Mouse (Mus musculus): ENCODE results near the gene Rmdn2. TPM values are rescaled to one million over a fixed set of nuclear protein-coding genes. Genes with fewer than 3 reads are reported as not detected.

Gene Rmdn2
- polyA plus RNA-seq, 1 experiment, result 11.2 TPM

DNA sequence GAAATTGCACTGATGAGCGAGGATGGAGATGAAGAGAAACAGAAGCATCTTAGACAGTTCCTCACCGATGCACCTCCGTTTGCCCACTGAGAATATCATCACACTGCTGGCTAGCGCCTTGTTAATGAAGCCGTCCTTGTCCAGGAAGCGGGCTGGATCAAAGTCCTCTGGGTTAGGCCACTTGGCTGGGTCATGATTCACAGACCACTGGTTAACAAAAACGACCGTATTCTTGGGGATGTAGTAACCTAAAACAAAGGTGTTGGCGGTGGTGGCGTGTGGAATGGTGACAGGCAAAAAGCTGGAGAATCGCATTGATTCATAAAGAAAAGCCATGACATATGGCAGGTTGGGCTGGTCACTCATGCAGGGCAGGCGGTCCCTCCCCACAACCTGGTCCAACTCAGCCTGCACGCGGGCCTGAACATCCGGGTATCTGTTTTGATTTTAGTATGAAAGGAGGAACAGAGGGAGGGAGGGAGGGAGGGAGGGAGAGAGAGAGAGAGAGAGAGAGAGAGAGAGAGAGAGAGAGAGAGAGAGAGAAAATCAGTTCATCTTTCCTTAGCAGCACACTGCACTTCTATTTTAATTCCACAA, 98.7 kb downstream of the Rmdn2 start:
- peaks cover 4% of the 10 kb centered on the region; the same call in 1 of the 2 replicates for H3K4me1 ChIP-seq (ENCODE audit: control insufficient read depth, insufficient read depth, low read length)
- H3K27me3 ChIP-seq (ENCODE audit: control insufficient read depth, insufficient read depth, low read length), result peaks cover 1% of the 10 kb centered on the region; the same call in 1 of the 2 replicates
- 26% methylated on average over 15 of the region's 15 CpGs for WGBS
- no peak overlapping the region for H3K27ac ChIP-seq (ENCODE audit: insufficient read depth, low read length)
- H3K4me3 ChIP-seq (replicated peaks; ENCODE audit: insufficient read depth, low read depth, low read length), result no peak overlapping the region
- TF ChIP-seq POLR2A (IDR thresholded peaks at IDR 0.05; ENCODE audit: borderline replicate concordance, insufficient read depth, low read length) (no peak), CTCF (IDR thresholded peaks at IDR 0.05; ENCODE audit: borderline replicate concordance, insufficient read depth, low read depth, low read length) (no peak)
- no peak for DNase-seq

DNA sequence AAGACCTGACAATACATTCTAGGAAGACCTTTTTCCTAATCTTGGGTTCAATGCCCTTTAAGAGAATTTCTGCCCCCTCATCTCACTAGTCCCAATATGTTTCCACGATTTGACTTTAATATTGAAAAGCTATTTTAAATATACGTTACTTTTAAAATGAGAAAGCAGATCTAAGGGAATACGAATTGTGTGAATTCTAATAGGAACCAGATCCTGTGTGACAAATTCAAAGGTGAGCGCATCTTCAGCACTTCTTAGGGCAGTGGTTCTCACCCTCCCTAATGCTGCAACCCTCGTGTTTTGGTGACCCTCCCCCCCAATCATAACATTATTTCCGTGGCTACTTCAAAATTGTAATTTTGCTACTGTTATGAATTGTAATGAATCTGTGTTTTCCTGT, 100.3 kb downstream of the Rmdn2 start:
- H3K27ac ChIP-seq (ENCODE audit: insufficient read depth, low read length), result no peak overlapping the region
- H3K4me3 ChIP-seq (replicated peaks; ENCODE audit: insufficient read depth, low read depth, low read length), result no peak overlapping the region
- peaks cover 1% of the 10 kb centered on the region; the same call in 1 of the 2 replicates for H3K27me3 ChIP-seq (ENCODE audit: control insufficient read depth, insufficient read depth, low read length)
- TF ChIP-seq CTCF (IDR thresholded peaks at IDR 0.05; ENCODE audit: borderline replicate concordance, insufficient read depth, low read depth, low read length) (no peak), POLR2A (IDR thresholded peaks at IDR 0.05; ENCODE audit: borderline replicate concordance, insufficient read depth, low read length) (no peak)
- DNase-seq, result no peak
- peaks cover 4% of the 10 kb centered on the region; the same call in 1 of the 2 replicates for H3K4me1 ChIP-seq (ENCODE audit: control insufficient read depth, insufficient read depth, low read length)
- WGBS, result 78% methylated on average over 6 of the region's 6 CpGs

DNA sequence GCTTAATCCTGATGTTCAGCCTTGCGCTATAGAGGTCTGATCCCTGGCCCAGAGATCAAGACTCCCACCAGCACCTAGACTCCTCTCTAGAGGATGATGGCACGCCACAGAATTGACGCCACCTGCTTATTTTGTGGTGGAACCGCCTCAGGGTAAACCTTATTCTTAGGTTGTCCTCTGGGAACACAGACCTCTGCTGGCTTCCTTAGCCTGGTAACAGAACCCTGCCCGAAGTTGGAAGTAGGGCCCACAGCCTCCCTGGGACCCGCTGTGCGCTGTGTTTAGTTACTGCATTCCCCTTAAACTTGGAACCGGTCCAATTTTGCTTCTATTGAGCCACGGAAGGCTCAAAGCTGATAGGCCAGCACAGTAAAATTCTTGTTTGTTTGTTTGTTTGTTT, 100.9 kb downstream of the Rmdn2 start:
- H3K4me1 ChIP-seq (ENCODE audit: control insufficient read depth, insufficient read depth, low read length), result peaks cover 4% of the 10 kb centered on the region; the same call in 1 of the 2 replicates
- no peak overlapping the region for H3K27ac ChIP-seq (ENCODE audit: insufficient read depth, low read length)
- TF ChIP-seq CTCF (IDR thresholded peaks at IDR 0.05; ENCODE audit: borderline replicate concordance, insufficient read depth, low read depth, low read length) (no peak), POLR2A (IDR thresholded peaks at IDR 0.05; ENCODE audit: borderline replicate concordance, insufficient read depth, low read length) (no peak)
- 47% methylated on average over 9 of the region's 9 CpGs for WGBS
- peaks cover 1% of the 10 kb centered on the region; the same call in 1 of the 2 replicates for H3K27me3 ChIP-seq (ENCODE audit: control insufficient read depth, insufficient read depth, low read length)
- DNase-seq, result no peak
- H3K4me3 ChIP-seq (replicated peaks; ENCODE audit: insufficient read depth, low read depth, low read length), result no peak overlapping the region

DNA sequence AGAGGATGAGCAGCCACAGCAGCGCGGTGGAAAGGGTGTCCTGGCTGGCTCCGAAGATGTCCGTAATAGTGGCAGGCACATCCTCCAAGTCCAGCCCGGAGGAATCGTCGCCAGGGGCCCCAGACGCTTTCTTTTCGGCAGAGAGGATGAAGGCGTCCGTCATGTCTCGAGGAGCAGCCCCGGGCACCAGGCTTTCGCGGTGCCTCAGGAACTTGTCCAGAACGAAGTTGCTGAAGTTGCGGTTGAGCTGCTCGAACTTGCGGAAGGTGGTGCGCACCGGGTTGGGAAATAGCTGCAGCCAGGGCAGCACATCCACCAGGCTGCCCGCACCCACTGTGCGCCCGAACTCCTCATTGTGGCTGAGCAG, 101.6 kb downstream of the Rmdn2 start:
- Histone ChIP-seq H3K4me1 (ENCODE audit: control insufficient read depth, insufficient read depth, low read length) (peaks cover 4% of the 10 kb centered on the region; the same call in 1 of the 2 replicates), H3K27me3 (ENCODE audit: control insufficient read depth, insufficient read depth, low read length) (peaks cover 1% of the 10 kb centered on the region; the same call in 1 of the 2 replicates), H3K27ac (ENCODE audit: insufficient read depth, low read length) (no peak overlapping the region), H3K4me3 (replicated peaks; ENCODE audit: insufficient read depth, low read depth, low read length) (peak overlapping the region; percentile 17)
- DNase-seq, result no peak
- WGBS, result 2% methylated on average over 24 of the region's 24 CpGs
- TF ChIP-seq CTCF (IDR thresholded peaks at IDR 0.05; ENCODE audit: borderline replicate concordance, insufficient read depth, low read depth, low read length) (no peak), POLR2A (IDR thresholded peaks at IDR 0.05; ENCODE audit: borderline replicate concordance, insufficient read depth, low read length) (no peak)

DNA sequence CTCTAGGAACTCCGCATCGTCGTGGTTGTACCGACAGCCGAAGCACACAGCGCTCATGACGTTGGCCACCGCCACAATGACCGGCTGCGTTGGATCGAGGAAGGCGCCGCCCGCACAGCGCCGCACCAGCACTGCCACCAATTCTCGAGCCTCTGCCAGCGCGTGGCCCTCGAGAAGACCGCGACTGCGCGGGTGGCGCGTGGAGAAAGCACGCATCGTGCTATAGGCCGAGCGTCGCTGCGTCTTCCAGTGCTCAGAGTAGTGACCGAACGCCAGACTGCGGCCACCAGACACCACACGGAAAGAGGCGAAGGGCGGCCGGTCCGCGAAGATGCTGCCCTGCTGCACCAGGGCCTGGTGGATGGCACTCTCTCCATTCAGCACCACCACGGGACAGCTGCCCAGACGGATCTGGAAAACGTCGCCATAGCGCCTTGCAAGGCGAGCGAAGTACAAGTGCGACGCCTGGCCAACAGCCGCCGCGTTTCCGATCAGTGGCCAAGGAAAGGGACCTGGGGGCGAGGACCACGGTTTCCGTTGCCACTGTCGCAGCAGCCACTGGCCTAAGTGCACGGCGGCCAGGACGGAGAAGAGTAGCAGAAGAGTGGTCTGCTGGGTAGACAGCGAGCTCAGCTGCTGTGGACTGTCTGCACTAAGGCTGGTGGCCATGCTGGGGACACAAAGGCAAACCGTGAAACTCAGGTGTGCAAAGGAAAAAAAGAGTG, 102.1 kb downstream of the Rmdn2 start:
- peak; percentile 18 to 26 for DNase-seq
- Histone ChIP-seq H3K27ac (ENCODE audit: insufficient read depth, low read length) (no peak overlapping the region), H3K27me3 (ENCODE audit: control insufficient read depth, insufficient read depth, low read length) (peaks cover 1% of the 10 kb centered on the region; the same call in 1 of the 2 replicates), H3K4me3 (replicated peaks; ENCODE audit: insufficient read depth, low read depth, low read length) (peak overlapping the region; percentile 17), H3K4me1 (ENCODE audit: control insufficient read depth, insufficient read depth, low read length) (peaks cover 4% of the 10 kb centered on the region; the same call in 1 of the 2 replicates)
- TF ChIP-seq CTCF (IDR thresholded peaks at IDR 0.05; ENCODE audit: borderline replicate concordance, insufficient read depth, low read depth, low read length) (no peak), POLR2A (IDR thresholded peaks at IDR 0.05; ENCODE audit: borderline replicate concordance, insufficient read depth, low read length) (no peak)
- WGBS, result under 1% methylated on average over 63 of the region's 63 CpGs

DNA sequence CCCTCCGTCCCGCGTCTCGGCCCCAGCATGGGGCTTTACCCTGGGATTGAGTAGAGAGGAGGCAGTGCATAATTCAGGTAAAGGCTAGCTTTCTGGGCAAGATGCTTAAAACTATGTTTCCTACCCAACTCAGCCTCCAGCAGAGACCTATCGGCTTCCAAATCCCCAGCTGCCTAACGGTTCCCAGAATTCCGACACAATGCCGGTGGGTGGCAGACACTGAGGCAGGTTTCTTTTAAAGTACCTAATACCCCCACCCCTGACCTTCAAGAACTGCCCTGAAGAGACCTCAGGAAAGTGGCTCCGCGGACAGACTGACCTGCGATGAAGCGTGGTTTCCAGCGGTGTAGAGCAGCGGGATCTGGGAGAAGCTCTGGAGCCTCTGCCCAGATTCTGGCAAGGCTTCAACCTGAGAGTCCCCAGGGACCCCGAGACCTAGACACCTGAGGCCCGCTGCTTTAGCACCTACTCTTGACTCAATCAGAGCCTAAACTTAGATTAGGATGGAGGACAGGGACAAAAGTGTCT, 102.8 kb downstream of the Rmdn2 start:
- WGBS, result 2% methylated on average over 16 of the region's 16 CpGs
- no peak for DNase-seq
- TF ChIP-seq CTCF (IDR thresholded peaks at IDR 0.05; ENCODE audit: borderline replicate concordance, insufficient read depth, low read depth, low read length) (no peak), POLR2A (IDR thresholded peaks at IDR 0.05; ENCODE audit: borderline replicate concordance, insufficient read depth, low read length) (no peak)
- Histone ChIP-seq H3K4me3 (replicated peaks; ENCODE audit: insufficient read depth, low read depth, low read length) (no peak overlapping the region), H3K27ac (ENCODE audit: insufficient read depth, low read length) (no peak overlapping the region), H3K27me3 (ENCODE audit: control insufficient read depth, insufficient read depth, low read length) (peaks cover 1% of the 10 kb centered on the region; the same call in 1 of the 2 replicates), H3K4me1 (ENCODE audit: control insufficient read depth, insufficient read depth, low read length) (peaks cover 4% of the 10 kb centered on the region; the same call in 1 of the 2 replicates)

DNA sequence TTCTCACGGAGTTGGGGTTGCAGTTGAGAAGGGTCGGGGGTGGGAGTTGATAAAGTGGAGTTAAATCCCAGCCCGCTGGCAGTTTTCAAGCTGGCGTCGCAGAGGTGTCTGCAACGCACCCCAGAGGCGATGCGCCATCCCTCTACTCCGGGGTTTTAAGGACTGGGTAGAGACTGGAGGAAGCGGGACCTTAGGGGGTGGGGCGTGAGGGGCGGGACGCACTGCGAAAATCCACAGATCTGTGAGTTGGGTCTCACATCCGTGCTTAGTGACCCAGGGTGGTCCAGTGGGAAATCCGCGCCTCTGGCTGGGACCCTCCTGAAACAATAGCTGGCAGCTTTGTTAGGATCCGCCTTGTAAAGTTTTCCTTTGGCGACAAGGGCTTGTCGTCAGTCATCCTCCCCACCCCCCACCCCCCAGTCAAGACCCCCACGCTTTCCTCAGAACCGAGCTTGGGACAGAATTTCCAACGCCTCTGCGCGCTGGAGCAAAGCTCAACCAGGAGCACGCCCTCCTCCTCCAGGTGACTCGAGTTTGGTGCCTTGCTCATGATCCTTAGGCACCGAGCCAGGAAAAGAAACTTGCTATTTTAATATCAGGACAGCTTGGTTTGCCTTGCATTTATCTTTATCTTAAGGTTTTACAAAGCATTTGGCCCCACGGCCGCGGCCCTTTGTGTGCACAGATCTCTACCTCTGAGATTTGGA, 103.4 kb downstream of the Rmdn2 start, which contains the start of gene Cyp1b1:
TSS of gene Cyp1b1 (minus strand) at position 131 of the 707 bp plus-strand sequence.
- DNase-seq, result no peak
- peak within 1 kb of the TSS; percentile 39 for H3K4me3 ChIP-seq (replicated peaks; ENCODE audit: insufficient read depth, low read depth, low read length)
- H3K4me1 ChIP-seq (ENCODE audit: control insufficient read depth, insufficient read depth, low read length), result peaks cover 4% of the 10 kb centered on the region; the same call in 1 of the 2 replicates
- H3K27ac ChIP-seq (ENCODE audit: insufficient read depth, low read length), result no peak within 1 kb of the TSS
- TF ChIP-seq CTCF (IDR thresholded peaks at IDR 0.05; ENCODE audit: borderline replicate concordance, insufficient read depth, low read depth, low read length) (no peak), POLR2A (IDR thresholded peaks at IDR 0.05; ENCODE audit: borderline replicate concordance, insufficient read depth, low read length) (no peak)
- peaks cover 1% of the 10 kb centered on the region; the same call in 1 of the 2 replicates for H3K27me3 ChIP-seq (ENCODE audit: control insufficient read depth, insufficient read depth, low read length)
- WGBS, result under 1% methylated on average over 31 of the region's 31 CpGs

Measured in cerebellum, adult 2 months (tissue).